Mouse (Mus musculus) brain, embryonic 14.5 days (tissue): Measurements from ENCODE around the gene Atg4d. TPM values are rescaled to one million over a fixed set of nuclear protein-coding genes. Genes with fewer than 3 reads are reported as not detected.

ENCODE experiments used
- DNase-seq: peaks from one replicate; pipeline ENCODE4 v3.0.0-alpha.2; 2011; ENCODE audit warnings: low read depth
- CTCF ChIP-seq: fragments of 200-500 bp; IDR thresholded peaks from 2 replicates; pipeline ENCODE4 v1.5.1; 2012; ENCODE audit warnings: inconsistent platforms, mild to moderate bottlenecking, moderate library complexity, borderline replicate concordance; ENCODE audit not compliant: insufficient read depth, insufficient read length; ENCODE audit errors: extremely low read depth
- POLR2A ChIP-seq: fragments of 200-500 bp; IDR thresholded peaks from 2 replicates; pipeline ENCODE4 v1.6.1; 2012; ENCODE audit warnings: mild to moderate bottlenecking, inconsistent platforms, borderline replicate concordance; ENCODE audit not compliant: poor library complexity, insufficient read depth, insufficient read length, severe bottlenecking; ENCODE audit errors: extremely low read depth
- polyA plus RNA-seq: library from polyadenylated mRNA; depleted of rRNA; stranded (reverse); fragments of >200 nt; gene quantifications from 2 replicates; pipeline ENCODE4 v1.2.3, GENCODE M21; 2012

Atg4d gene
- polyA plus RNA-seq, 1 experiment = 38.1 TPM

GRCm38 (mm10) chr9:21233366-21233765 is 31.7 kb upstream of the Atg4d start:
- TF ChIP-seq POLR2A = no peak
- no peak for TF ChIP-seq CTCF
- DNase-seq = no peak

GRCm38 (mm10) chr9:21233805-21234204 is 31.3 kb upstream of the Atg4d start:
- DNase-seq = no peak
- no peak for TF ChIP-seq CTCF

GRCm38 (mm10) chr9:21235341-21235740 is 29.8 kb upstream of the Atg4d start:
- TF ChIP-seq POLR2A (no peak), CTCF (no peak)
- no peak for DNase-seq

GRCm38 (mm10) chr9:21236991-21237367 is 28.1 kb upstream of the Atg4d start:
- peak; percentile 37 for DNase-seq
- TF ChIP-seq CTCF = no peak
- no peak for TF ChIP-seq POLR2A

- TF ChIP-seq POLR2A (no peak), CTCF (peak; percentile 53)
- DNase-seq = peak; percentile 69
These were observed 27.6 kb upstream of the Atg4d start for GRCm38 (mm10) chr9:21237368-21238003.

- TF ChIP-seq POLR2A (no peak), CTCF (no peak)
- DNase-seq = peak; percentile 52
These were observed 26.9 kb upstream of the Atg4d start for GRCm38 (mm10) chr9:21238004-21238732.

GRCm38 (mm10) chr9:21238733-21239464 is 26.2 kb upstream of the Atg4d start, which contains the start of gene Keap1:
Keap1 (minus strand) TSS chr9:21239361.
- TF ChIP-seq POLR2A (peak; percentile 62; the same call in 1 of the 2 replicates), CTCF (no peak)

GRCm38 (mm10) chr9:21239465-21239848 is 25.6 kb upstream of the Atg4d start:
- DNase-seq = peak; percentile 24
- TF ChIP-seq POLR2A = no peak
- no peak for TF ChIP-seq CTCF

More at GRCm38 (mm10) chr9:21238733-21239464, 26.2 kb upstream of the Atg4d start, which contains the start of gene Keap1:
- peak; percentile 84 for DNase-seq

GRCm38 (mm10) chr9:21241343-21241742 is 23.8 kb upstream of the Atg4d start:
- peak; percentile 98 for TF ChIP-seq CTCF
- no peak for TF ChIP-seq POLR2A
- DNase-seq = peak; percentile 95

- no peak for DNase-seq
- no peak for TF ChIP-seq CTCF
- TF ChIP-seq POLR2A = no peak
These were observed 21.2 kb upstream of the Atg4d start for GRCm38 (mm10) chr9:21243826-21244427.

GRCm38 (mm10) chr9:21244428-21245112 is 20.5 kb upstream of the Atg4d start:
- TF ChIP-seq CTCF = no peak
- no peak for TF ChIP-seq POLR2A
- DNase-seq = peak; percentile 58

GRCm38 (mm10) chr9:21245113-21245487 is 20.0 kb upstream of the Atg4d start:
- TF ChIP-seq POLR2A (no peak), CTCF (no peak)
- no peak for DNase-seq
